Mouse (Mus musculus) heart, postnatal 0 days (tissue): Measurements from ENCODE around the gene Bmpr1b. TPM values are rescaled to one million over a fixed set of nuclear protein-coding genes. Genes with fewer than 3 reads are reported as not detected.

Experiments
- ATAC-seq: fragments of 200-750 bp; cut with Nextera tagmentation; 2 replicates; pipeline ENCODE4 v1.8.0; 2017; ENCODE audit warnings: low read depth, moderate number of reproducible peaks, moderate library complexity; ENCODE audit not compliant: insufficient read depth
- DNase-seq: peaks from one replicate; pipeline ENCODE4 v3.0.0-alpha.2; 2016; ENCODE audit warnings: low spot score
- H3K27ac ChIP-seq: fragments of 300-500 bp; sonication (generic); 2 replicates; pipeline ENCODE4 v1.5.1; 2014; ENCODE audit warnings: low read depth, mild to moderate bottlenecking
- H3K27me3 ChIP-seq: fragments of 300-500 bp; sonication (generic); 2 replicates; pipeline ENCODE4 v1.6.1; 2014; ENCODE audit warnings: low read length, mixed read lengths; ENCODE audit not compliant: control insufficient read depth, insufficient read depth
- H3K36me3 ChIP-seq: fragments of 300-500 bp; sonication (generic); replicated peaks from 2 replicates; pipeline ENCODE4 v1.6.1; 2014; ENCODE audit warnings: low read length, mixed read lengths; ENCODE audit not compliant: control insufficient read depth, insufficient read depth
- H3K4me1 ChIP-seq: fragments of 300-500 bp; sonication (generic); 2 replicates; pipeline ENCODE4 v1.6.1; 2014; ENCODE audit warnings: antibody characterized with exemption; ENCODE audit not compliant: control insufficient read depth, insufficient read depth
- H3K4me2 ChIP-seq: fragments of 300-500 bp; sonication (generic); 2 replicates; pipeline ENCODE4 v1.6.1; 2014; ENCODE audit warnings: low read depth, mild to moderate bottlenecking, low read length, moderate library complexity
- H3K4me3 ChIP-seq: fragments of 300-500 bp; sonication (generic); 2 replicates; pipeline ENCODE4 v1.5.1; 2014; ENCODE audit warnings: low read depth, low read length
- H3K9ac ChIP-seq: fragments of 300-500 bp; sonication (generic); replicated peaks from 2 replicates; pipeline ENCODE4 v1.6.1; 2014; ENCODE audit warnings: low read depth, low read length, mixed read lengths
- H3K9me3 ChIP-seq: fragments of 300-500 bp; sonication (generic); replicated peaks from 2 replicates; pipeline ENCODE4 v1.6.1; 2016; ENCODE audit warnings: low read length; ENCODE audit not compliant: control insufficient read depth
- CTCF ChIP-seq: IDR thresholded peaks from 2 replicates; pipeline ENCODE4 v1.5.1; 2016; ENCODE audit warnings: antibody characterized with exemption, control low read depth, low read depth
- EP300 ChIP-seq: IDR thresholded peaks from 2 replicates; pipeline ENCODE4 v1.6.1; 2016; ENCODE audit warnings: antibody characterized with exemption, low read depth
- WGBS: fragments of 180-500 bp; shearing (Covaris S2); extraction: QIAGEN DNeasy Blood & Tissue Kit; methylation state at CpG from one replicate; pipeline ENCODE4 v1.1.7; 2014; 5-methylcytosine and 5-hydroxymethylcytosine counted together
- polyA plus RNA-seq: library from polyadenylated mRNA; unstranded; fragments of >200 nt; fragmentation: Nextera tagmentation; extraction: Ambion mirVana; gene quantifications from 2 replicates; pipeline ENCODE4 v1.2.1, GENCODE M21; 2015
- total RNA-seq: library from RNA; depleted of rRNA; stranded (reverse); fragments of >200 nt; gene quantifications from 2 replicates; pipeline ENCODE4 v1.2.3, GENCODE M21; 2014; ENCODE audit warnings: low replicate concordance; rRNA removed

Gene Bmpr1b
- total RNA-seq (0.46 and 0.95 TPM in 2 replicates), polyA plus RNA-seq (0.11 and 0.21 TPM in 2 replicates)

DNA sequence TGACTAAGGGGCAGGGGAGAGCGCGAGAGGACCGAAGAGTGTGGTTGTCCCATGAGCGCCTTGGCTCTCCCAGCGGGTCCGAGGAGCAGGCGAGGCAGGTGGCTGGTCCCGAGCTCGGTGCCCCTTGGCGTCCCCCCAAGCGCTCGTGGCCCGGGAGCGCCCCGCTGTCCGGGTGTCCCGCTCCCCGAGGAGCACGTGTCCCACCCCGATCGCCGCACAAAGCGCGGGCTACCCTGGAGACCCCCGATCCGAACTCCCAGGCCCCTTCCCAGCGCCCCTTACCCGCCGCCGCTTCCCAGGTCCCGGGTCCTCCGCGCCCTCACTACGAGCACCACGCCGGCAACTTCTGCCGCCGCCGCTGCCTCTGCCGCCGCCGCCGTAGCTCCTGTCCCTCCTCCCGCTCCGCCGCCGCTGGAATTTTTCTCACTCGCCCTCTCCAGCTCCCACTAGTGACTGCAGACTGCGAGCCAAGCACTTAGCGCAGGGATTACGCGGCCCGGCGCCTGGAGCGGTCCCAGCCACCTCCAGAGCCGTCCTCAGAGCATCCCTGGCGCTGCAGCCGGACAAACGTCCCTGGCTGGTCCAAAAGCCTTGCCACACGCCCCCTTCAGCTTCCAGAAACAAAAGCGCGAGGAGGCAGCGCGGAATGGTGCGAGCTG lies at the start of gene Bmpr1b:
Gene Bmpr1b, minus strand, starts transcription at position 563 of the 659 bp plus-strand sequence.
- Histone ChIP-seq H3K4me1 (0 out of 2 replicates have a peak, but pooled peaks cover 4% of the 10 kb centered on the region), H3K27ac (no peak within 1 kb of the TSS), H3K9ac (no peak within 1 kb of the TSS), H3K4me2 (peak within 1 kb of the TSS; percentile 87), H3K27me3 (peaks cover 69% of the 10 kb centered on the region), H3K4me3 (peak within 1 kb of the TSS; percentile 47), H3K36me3 (no peaks in the 10 kb centered on the region), H3K9me3 (no peaks in the 10 kb centered on the region)
- peak; percentile 34; the same call in 1 of the 2 replicates for TF ChIP-seq CTCF
- TF ChIP-seq EP300 = no peak
- WGBS = under 1% methylated on average over 61 of the region's 65 CpGs
- DNase-seq (peak; percentile 64), ATAC-seq (peak; percentile 81)

DNA sequence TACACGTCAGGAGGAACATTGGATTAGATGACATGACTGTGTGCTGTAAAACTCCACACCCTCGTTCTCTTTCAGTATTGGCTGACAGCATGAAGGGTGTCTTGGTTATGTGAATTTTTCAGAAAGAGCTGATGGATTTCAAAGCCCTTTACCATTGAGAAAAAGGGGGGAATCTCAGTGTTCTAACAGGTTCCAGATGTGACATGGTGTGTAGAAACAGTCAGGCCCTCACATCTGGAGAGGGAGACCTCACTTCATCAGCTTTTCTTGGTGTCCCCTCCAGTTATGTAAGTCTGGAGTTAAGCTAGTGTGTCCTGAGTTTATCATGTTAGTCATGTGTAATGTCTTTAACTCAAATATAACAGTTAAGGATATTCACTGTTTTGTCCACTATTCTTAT lies 43.6 kb upstream of the Bmpr1b start:
- Histone ChIP-seq H3K4me3 (no peak overlapping the region), H3K4me1 (no peaks in the 10 kb centered on the region), H3K9ac (no peak overlapping the region), H3K27me3 (no peaks in the 10 kb centered on the region), H3K9me3 (no peaks in the 10 kb centered on the region), H3K4me2 (no peak overlapping the region), H3K36me3 (no peaks in the 10 kb centered on the region), H3K27ac (no peak overlapping the region)
- no peak for ATAC-seq
- 60% methylated on average over 2 of the region's 2 CpGs for WGBS
- no peak for DNase-seq
- TF ChIP-seq EP300 (no peak), CTCF (no peak)

- Histone ChIP-seq H3K27ac (no peak overlapping the region), H3K4me1 (no peaks in the 10 kb centered on the region), H3K9ac (no peak overlapping the region), H3K27me3 (no peaks in the 10 kb centered on the region), H3K4me2 (no peak overlapping the region), H3K9me3 (no peaks in the 10 kb centered on the region), H3K4me3 (no peak overlapping the region), H3K36me3 (no peaks in the 10 kb centered on the region)
- ATAC-seq (no peak), DNase-seq (no peak)
- 79% methylated on average over 3 of the region's 3 CpGs for WGBS
- TF ChIP-seq CTCF (no peak), EP300 (no peak)
Observed at GRCm38 (mm10) chr3:142212186-142212585, 43.0 kb upstream of the Bmpr1b start.

DNA sequence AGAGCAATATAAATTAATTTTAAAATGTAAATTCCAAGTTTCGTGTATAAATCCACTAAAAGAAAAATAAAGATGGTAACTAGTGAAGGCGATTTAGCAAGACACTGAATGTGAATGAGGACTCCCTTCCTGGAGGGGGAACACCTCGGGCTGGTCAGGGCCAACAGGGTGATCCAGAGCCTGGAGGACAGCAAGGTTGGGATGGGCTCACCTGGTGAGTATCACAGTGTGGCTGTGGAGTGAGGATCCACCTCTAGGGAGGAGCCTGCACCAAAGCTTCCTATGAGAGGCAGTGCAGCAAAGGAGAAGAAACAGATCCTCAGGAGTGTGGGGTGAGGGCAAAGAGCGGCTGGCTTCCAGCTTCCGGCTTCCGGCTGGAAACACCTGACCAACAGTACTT lies 40.8 kb upstream of the Bmpr1b start:
- no peaks in the 10 kb centered on the region for H3K4me1 ChIP-seq

GRCm38 (mm10) chr3:142209057-142209456 lies 39.8 kb upstream of the Bmpr1b start:
- Histone ChIP-seq H3K9ac (no peak overlapping the region), H3K4me3 (no peak overlapping the region), H3K27ac (no peak overlapping the region), H3K9me3 (no peaks in the 10 kb centered on the region), H3K27me3 (no peaks in the 10 kb centered on the region), H3K36me3 (no peaks in the 10 kb centered on the region), H3K4me1 (no peaks in the 10 kb centered on the region), H3K4me2 (no peak overlapping the region)
- ATAC-seq (no peak), DNase-seq (no peak)
- TF ChIP-seq CTCF = no peak
- TF ChIP-seq EP300 = no peak
- 81% methylated on average over 11 of the region's 11 CpGs for WGBS

More for the DNA sequence above, 40.8 kb upstream of the Bmpr1b start:
- Histone ChIP-seq H3K27ac (no peak overlapping the region), H3K36me3 (no peaks in the 10 kb centered on the region), H3K9ac (no peak overlapping the region), H3K27me3 (no peaks in the 10 kb centered on the region), H3K9me3 (no peaks in the 10 kb centered on the region), H3K4me3 (no peak overlapping the region), H3K4me2 (no peak overlapping the region)
- TF ChIP-seq EP300 = no peak
- TF ChIP-seq CTCF = no peak
- 65% methylated on average over 6 of the region's 6 CpGs for WGBS
- DNase-seq (no peak), ATAC-seq (no peak)

DNA sequence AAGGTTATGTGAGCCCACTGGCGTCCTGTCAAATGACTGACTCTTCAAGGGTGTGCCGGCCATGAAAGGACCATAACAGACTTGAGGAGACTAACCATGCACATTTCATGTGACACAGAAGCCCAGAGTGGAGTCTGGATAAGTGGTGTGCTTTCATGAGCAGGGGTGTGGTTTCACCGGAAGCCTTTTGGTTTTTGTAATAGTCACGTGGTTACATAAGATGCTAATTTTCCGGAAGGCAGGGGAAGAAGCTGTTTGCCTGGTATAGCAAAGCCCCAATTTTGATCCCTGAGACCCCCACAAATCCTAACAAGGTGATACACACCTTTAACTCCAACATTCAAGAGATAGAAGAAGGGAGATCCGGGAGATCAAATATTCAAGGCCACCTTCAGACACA lies 38.3 kb upstream of the Bmpr1b start:
- no peak for ATAC-seq
- no peak for DNase-seq

More for the DNA sequence above, 38.3 kb upstream of the Bmpr1b start:
- Histone ChIP-seq H3K4me3 (no peak overlapping the region), H3K9ac (no peak overlapping the region), H3K4me1 (no peaks in the 10 kb centered on the region), H3K27ac (no peak overlapping the region), H3K27me3 (no peaks in the 10 kb centered on the region), H3K9me3 (no peaks in the 10 kb centered on the region), H3K4me2 (no peak overlapping the region), H3K36me3 (no peaks in the 10 kb centered on the region)
- 84% methylated on average over 6 of the region's 6 CpGs for WGBS
- TF ChIP-seq CTCF = no peak
- no peak for TF ChIP-seq EP300
